Mouse (Mus musculus) adrenal gland, postnatal 0 days (tissue): ENCODE data around the gene Vmn2r7. TPM values are rescaled to one million over a fixed set of nuclear protein-coding genes. Genes with fewer than 3 reads are reported as not detected.

Experiments
- polyA plus RNA-seq: library from polyadenylated mRNA; unstranded; fragments of >200 nt; fragmentation: Nextera tagmentation; extraction: Ambion mirVana; gene quantifications from 2 replicates; pipeline ENCODE4 v1.2.1, GENCODE M21; 2015

Vmn2r7 gene
- polyA plus RNA-seq = not detected in 2 replicates

GRCm38 (mm10) chr3:64844665-64845064 is at the start of gene Vmn2r7:
Vmn2r7 (minus strand) TSS chr3:64844765.

